Mouse (Mus musculus): ENCODE data around the gene Slc50a1.

The Slc50a1 gene

DNA sequence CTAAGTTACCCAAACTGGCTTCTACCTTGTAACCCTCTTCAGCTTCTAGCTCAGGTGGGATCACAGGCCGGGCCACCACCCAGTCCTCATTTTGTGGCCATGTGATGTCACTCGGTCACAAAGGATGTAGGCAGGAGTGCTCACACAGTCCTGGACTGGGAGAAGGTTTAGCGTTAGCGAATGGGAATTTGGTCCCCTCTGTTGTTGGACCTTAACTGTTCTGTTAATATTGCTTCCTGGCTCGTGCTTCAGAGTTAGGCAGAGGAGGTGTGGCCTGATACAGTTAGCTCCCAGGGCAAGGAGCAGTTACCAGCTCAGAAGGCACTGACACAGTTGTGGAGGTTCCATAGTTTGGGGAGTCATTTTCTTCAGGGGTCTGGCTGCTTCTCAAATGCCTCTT is 23.8 kb upstream of the Slc50a1 start:
- DNase-seq (ENCODE audit: low read depth, low spot score) = no peak

DNA sequence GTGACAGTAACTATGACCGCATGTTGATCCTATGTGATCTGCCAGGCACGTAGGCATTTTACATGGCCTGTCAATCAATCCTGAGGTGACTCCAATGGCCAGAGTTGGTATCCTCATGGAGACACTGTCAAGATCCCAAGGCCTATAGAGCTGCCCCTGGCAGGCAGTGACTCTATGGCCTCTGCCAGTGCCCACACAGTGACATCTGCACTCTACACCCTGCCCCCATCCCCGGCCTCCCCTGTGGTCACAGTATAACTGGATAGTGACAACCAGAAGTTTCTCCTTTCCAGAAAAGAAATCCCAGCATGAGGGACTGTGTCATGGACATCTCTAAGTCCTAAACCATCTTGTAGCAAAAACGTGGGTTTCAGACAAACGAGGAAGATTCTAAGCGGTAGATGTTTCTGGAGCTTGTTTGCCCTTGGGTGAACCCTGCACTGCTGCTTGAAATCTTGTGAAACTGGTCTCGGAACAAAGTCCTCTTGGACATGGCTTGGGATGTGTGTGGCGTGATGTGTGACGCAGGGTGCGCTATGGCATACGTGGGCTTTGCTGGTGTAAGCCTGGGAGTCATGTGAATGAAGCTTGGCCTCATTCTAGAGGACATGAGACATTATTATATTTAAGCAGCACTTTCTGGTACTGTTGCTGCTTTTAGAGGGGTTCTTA is 23.0 kb upstream of the Slc50a1 start:
- DNase-seq (ENCODE audit: low read depth, low spot score) = no peak

DNA sequence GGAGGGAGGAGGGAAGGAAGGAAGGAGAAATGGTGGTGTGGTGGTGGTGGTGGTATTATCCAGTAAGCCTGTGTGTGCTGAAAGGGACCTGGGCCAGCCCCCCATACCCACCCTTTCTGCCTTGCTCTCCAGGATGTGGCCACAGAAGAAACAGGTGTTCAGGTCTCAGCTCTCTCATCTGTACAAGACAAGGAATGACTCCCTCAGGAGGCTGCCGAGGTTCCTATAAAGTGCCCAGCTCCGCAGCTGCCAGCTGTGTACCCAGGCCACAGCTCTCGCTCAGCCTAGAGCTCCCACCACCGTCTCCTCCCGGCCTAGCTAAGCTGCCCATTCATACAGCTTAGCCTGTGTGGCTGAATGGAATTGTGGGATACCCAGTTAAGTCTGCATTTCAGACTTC is 21.9 kb upstream of the Slc50a1 start:
- no peak for DNase-seq (ENCODE audit: low read depth, low spot score)

GRCm38 (mm10) chr3:89291874-89292273 is 21.5 kb upstream of the Slc50a1 start:
- no peak for DNase-seq (ENCODE audit: low read depth, low spot score)

DNA sequence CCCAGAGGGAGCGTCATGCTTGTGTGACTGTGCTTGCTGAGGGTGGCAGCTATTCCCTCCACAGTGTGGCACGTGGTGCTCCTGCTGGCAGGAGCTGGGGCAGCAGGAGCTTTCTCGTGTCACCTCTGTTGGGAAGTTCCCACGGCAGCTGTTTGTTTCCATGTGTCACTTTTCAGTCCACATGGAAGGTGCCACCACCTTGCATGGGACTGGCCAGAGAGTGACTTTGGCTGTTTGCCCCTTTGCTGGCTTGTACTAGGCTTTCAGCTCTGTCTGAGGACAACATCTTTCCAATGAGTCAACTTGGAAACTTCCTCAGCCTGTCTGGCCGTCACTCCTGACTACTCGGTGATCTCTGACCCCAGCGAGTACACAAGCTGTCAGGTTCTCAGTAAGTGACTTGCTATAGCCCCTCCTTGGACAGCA is 18.1 kb upstream of the Slc50a1 start:
- no peak for DNase-seq (ENCODE audit: low read depth, low spot score)

- no peak for DNase-seq (ENCODE audit: low read depth, low spot score)
Measured at GRCm38 (mm10) chr3:89287286-89287685, 16.9 kb upstream of the Slc50a1 start.

DNA sequence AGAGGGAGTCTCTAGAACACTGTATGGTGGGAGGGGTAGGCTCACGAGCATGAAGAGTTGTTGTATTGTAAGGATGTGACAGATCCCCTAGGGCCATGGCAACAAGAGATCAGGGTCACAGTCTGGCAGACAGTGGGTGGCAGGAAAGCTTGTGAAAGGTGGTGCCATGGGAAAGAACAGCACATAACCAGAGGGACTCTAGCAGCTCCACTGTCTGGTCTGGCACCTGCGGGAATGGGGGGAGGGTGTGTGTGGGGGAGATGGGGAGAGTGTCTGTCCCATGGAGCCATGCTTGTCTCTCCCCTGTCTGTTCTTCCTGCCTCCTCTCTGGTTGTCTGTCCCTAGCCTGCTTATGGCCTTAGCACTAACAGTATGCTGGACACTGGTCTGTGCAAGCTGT is 15.2 kb upstream of the Slc50a1 start:
- no peak for DNase-seq (ENCODE audit: low read depth, low spot score)

DNA sequence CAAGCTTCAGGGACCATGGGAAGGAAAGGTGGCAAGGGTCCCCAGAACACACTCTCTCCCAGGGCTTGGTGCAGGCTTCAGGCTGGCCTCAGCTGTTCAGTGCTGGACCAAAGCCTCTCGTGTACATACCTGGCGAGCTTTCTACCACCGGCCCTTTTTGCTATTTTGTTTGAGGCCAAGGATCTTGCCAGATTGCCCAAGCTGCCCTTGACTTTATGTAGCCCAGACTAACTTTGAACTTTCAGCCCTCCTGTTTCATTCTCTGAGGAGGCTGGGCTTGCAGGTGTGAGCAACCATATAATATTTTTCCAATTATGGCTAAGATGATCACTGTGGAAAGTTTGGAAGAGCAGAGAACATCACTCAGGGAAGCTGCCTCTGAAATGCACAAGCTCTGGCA is 13.9 kb upstream of the Slc50a1 start:
- DNase-seq (ENCODE audit: low read depth, low spot score) = no peak

GRCm38 (mm10) chr3:89282291-89282643 is 11.9 kb upstream of the Slc50a1 start:
- no peak for DNase-seq (ENCODE audit: low read depth, low spot score)

DNA sequence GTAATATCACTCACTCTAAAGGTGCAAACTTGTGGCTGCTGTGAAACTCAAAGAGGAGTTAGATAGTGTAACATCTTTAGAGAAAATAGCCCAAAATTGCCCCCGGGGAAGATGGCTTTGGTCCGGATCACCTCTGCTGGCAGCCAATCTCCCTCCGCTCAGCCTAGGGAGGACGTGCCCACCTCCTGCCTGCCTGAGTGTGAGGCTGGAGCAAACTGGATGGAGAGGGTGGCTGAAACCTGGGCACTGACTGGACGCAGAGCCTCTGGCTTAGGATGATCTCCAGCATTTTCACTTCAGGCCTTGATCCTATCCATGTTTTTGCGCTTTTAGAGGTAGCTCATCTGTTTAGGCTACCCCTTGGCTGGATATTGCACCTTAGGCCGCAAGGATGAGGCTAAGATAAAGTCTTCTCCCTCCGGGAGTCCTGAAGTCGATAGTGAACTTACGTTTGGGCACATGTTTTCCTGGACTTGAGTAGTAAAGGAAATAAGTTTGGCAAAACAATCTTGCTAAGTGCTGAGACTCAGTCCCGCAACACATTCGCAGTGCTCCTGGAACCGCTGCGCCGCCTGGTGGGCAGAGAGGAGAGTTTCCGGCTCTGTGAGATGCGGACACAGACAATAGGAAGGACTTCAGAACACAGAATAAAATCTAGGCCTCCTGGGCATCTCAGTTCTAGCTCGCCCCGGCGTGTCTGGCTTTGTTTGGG is 11.4 kb upstream of the Slc50a1 start:
- peak; percentile 88 for DNase-seq (ENCODE audit: low read depth, low spot score)

GRCm38 (mm10) chr3:89280606-89281511 is 10.5 kb upstream of the Slc50a1 start, which contains the start of gene Efna1:
TSS of gene Efna1 (minus strand) at chr3:89281142.
- DNase-seq (ENCODE audit: low read depth, low spot score) = peak; percentile 54

GRCm38 (mm10) chr3:89280050-89280605 is 9.8 kb upstream of the Slc50a1 start:
- DNase-seq (ENCODE audit: low read depth, low spot score) = no peak

- DNase-seq (ENCODE audit: low read depth, low spot score) = peak; percentile 78
Measured at GRCm38 (mm10) chr3:89279153-89279890, 9.0 kb upstream of the Slc50a1 start.

GRCm38 (mm10) chr3:89278643-89279042 is 8.3 kb upstream of the Slc50a1 start:
- no peak for DNase-seq (ENCODE audit: low read depth, low spot score)

GRCm38 (mm10) chr3:89278107-89278506 is 7.7 kb upstream of the Slc50a1 start:
- no peak for DNase-seq (ENCODE audit: low read depth, low spot score)

DNA sequence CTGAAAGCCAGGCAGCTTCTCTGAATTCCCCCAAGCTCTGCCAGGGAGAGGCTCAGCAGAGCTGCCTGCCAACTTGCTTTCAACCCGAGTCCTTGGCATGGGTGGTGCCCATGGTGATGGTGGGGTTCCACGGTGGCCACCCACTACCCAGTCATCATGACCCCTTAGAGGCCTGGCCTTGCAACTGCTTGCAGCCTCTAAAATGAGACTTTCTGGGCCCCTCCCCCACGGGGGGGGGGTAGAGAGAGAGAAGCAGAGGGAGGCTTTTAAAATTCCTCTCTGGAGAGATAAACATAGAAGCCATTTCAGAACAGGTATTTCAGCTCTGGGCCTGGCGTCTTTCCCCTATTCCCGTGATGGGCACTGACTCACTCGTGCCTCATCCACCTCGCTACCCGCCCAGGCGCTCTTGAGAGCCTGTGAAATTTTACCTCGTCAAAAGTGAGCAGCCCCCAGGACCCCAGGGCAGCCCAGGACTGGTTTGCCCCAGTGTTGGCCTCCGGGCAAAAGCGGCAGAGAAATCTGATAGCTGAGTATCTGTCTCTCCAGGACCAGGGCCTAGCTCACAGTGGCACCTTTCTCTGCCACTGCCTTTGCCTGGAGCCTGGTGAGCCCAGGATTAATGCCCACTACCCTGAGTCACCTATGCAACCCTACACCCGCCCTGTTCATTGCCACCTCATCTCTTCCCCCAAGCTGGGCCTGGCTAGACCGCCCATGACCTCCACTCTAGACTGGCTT is 7.1 kb upstream of the Slc50a1 start:
- DNase-seq (ENCODE audit: low read depth, low spot score) = no peak

GRCm38 (mm10) chr3:89276061-89276460 is 5.7 kb upstream of the Slc50a1 start:
- DNase-seq (ENCODE audit: low read depth, low spot score) = no peak

- DNase-seq (ENCODE audit: low read depth, low spot score) = no peak
Measured at GRCm38 (mm10) chr3:89271760-89272159, 1.4 kb upstream of the Slc50a1 start.

DNA sequence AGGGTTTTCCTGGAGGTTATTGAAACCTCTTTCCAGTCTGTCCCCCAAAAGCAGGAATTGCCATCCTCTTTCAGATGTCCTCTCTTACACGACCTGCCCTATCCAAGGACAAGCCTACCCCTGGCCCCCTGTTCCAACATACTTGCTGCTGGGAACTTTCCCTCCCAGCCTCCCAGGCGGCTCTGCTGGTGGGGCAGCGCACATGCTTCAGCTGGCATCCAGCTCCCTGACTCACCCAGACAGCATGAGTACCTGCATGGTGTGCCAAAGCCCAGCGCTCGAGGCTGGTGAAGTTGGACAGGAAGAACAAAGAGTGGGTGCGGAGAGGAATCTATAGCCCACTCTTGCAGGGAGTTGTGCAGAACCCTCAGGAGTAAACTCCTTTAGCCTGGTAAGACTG is 521 bp upstream of the Slc50a1 start:
- DNase-seq (ENCODE audit: low read depth, low spot score) = no peak

GRCm38 (mm10) chr3:89268916-89269315 is 1.5 kb downstream of the Slc50a1 start:
- no peak for DNase-seq (ENCODE audit: low read depth, low spot score)
